Comparison of ENCODE assay signal across 8 mouse cellular contexts in genomic region chr4:48046461-48046901, GRCm38 (mm10). TPM values are rescaled to one million over a fixed set of nuclear protein-coding genes. Genes with fewer than 3 reads are reported as not detected.
DNase-seq lines count a peak whose midpoint lies in the region; ATAC-seq lines count a peak whose summit lies in the region.

No protein-coding gene starts in this region.

- peak overlapping the region; percentile 91 for H3K4me2 ChIP-seq in heart, embryonic 13.5 days
- peak overlapping the region; percentile 99 for H3K4me2 ChIP-seq in limb, embryonic 13.5 days (replicated peaks)
- H3K4me2 ChIP-seq in stomach, embryonic 14.5 days (replicated peaks; ENCODE audit: low read depth, low read length) = peak overlapping the region; percentile 83

- no peak for ATAC-seq in heart, embryonic 13.5 days (ENCODE audit: extremely low read depth, insufficient number of reproducible peaks, low FRiP score, low TSS enrichment)
- no peak for ATAC-seq in limb, embryonic 13.5 days (ENCODE audit: low FRiP score, low read depth)
- no peak for ATAC-seq in stomach, embryonic 14.5 days (ENCODE audit: insufficient number of reproducible peaks, insufficient read depth, low FRiP score, low read depth)

- under 1% methylated on average over 20 of the region's 20 CpGs for WGBS in heart, embryonic 13.5 days
- 1% methylated on average over 20 of the region's 20 CpGs for WGBS in limb, embryonic 13.5 days
- WGBS in stomach, embryonic 14.5 days = 1% methylated on average over 20 of the region's 20 CpGs

- peaks cover 60% of the 10 kb centered on the region for H3K27me3 ChIP-seq in heart, embryonic 13.5 days (replicated peaks)
- peaks cover 61% of the 10 kb centered on the region for H3K27me3 ChIP-seq in limb, embryonic 13.5 days
- peaks cover 36% of the 10 kb centered on the region for H3K27me3 ChIP-seq in stomach, embryonic 14.5 days (ENCODE audit: control insufficient read depth, insufficient read depth, low read length)

- peak; percentile 41 for DNase-seq in right cerebral cortex, postnatal 25 days
- DNase-seq in right cerebral cortex, adult 18-20 months = no peak
- DNase-seq in urinary bladder, postnatal 4 days (ENCODE audit: low spot score in 2 of 2) = no peak
- DNase-seq in left cerebral cortex, adult 11 months (ENCODE audit: low spot score) = no peak

- H3K4me3 ChIP-seq in brown adipose tissue, adult 24 weeks (ENCODE audit: insufficient read depth, low read depth, low read length) = peak overlapping the region; percentile 80
- peak overlapping the region; percentile 68 for H3K4me3 ChIP-seq in heart, embryonic 13.5 days
- peak overlapping the region; percentile 66 for H3K4me3 ChIP-seq in limb, embryonic 13.5 days
- peak overlapping the region; percentile 65 for H3K4me3 ChIP-seq in stomach, embryonic 14.5 days (ENCODE audit: low read depth, low read length)

- H3K4me1 ChIP-seq in brown adipose tissue, adult 24 weeks (ENCODE audit: control insufficient read depth, insufficient read depth, insufficient read length, low read length) = no peaks in the 10 kb centered on the region
- peaks cover 49% of the 10 kb centered on the region for H3K4me1 ChIP-seq in heart, embryonic 13.5 days
- peaks cover 51% of the 10 kb centered on the region for H3K4me1 ChIP-seq in limb, embryonic 13.5 days
- H3K4me1 ChIP-seq in stomach, embryonic 14.5 days (ENCODE audit: control insufficient read depth, insufficient read depth, low read length) = peaks cover 24% of the 10 kb centered on the region

- H3K9me3 ChIP-seq in heart, embryonic 13.5 days = no peaks in the 10 kb centered on the region
- H3K9me3 ChIP-seq in limb, embryonic 13.5 days = no peaks in the 10 kb centered on the region
- no peaks in the 10 kb centered on the region for H3K9me3 ChIP-seq in stomach, embryonic 14.5 days (ENCODE audit: control insufficient read depth, low read depth, low read length)

- H3K27ac ChIP-seq in brown adipose tissue, adult 24 weeks (replicated peaks; ENCODE audit: low read depth, low read length) = no peak overlapping the region
- no peak overlapping the region for H3K27ac ChIP-seq in heart, embryonic 13.5 days (replicated peaks)
- H3K27ac ChIP-seq in limb, embryonic 13.5 days = no peak overlapping the region
- H3K27ac ChIP-seq in stomach, embryonic 14.5 days (ENCODE audit: low read length) = no peak overlapping the region

- H3K9ac ChIP-seq in heart, embryonic 13.5 days = peak overlapping the region; percentile 86
- peak overlapping the region; percentile 71 for H3K9ac ChIP-seq in limb, embryonic 13.5 days
- no peak overlapping the region for H3K9ac ChIP-seq in stomach, embryonic 14.5 days (replicated peaks; ENCODE audit: low read depth, low read length)

- H3K36me3 ChIP-seq in heart, embryonic 13.5 days = no peaks in the 10 kb centered on the region
- H3K36me3 ChIP-seq in limb, embryonic 13.5 days = no peaks in the 10 kb centered on the region
- no peaks in the 10 kb centered on the region for H3K36me3 ChIP-seq in stomach, embryonic 14.5 days (ENCODE audit: control insufficient read depth, insufficient read depth, low read length)

RNA-seq across cellular contexts. Expression of gene Nr4a3, which starts 1.5 kb away (rescaled TPM):
- 0.88 and 1.1 TPM in 2 replicates for polyA plus RNA-seq in brown adipose tissue, adult 24 weeks (2012; ENCODE audit: insufficient read depth, insufficient read length, missing spikeins)
- polyA plus RNA-seq in heart, embryonic 13.5 days (2015; fragmentation: Nextera tagmentation; extraction: Ambion mirVana) = 0.18 and 0.28 TPM in 2 replicates
- 0.31 and 0.34 TPM in 2 replicates for polyA plus RNA-seq in limb, embryonic 13.5 days (2015; fragmentation: Nextera tagmentation; extraction: Ambion mirVana)
- polyA plus RNA-seq in stomach, embryonic 14.5 days (2014; fragmentation: Nextera tagmentation; extraction: Ambion mirVana) = 0.10 and 0.20 TPM in 2 replicates
